Mouse (Mus musculus) neural tube, embryonic 11.5 days (tissue): Measurements from ENCODE around the gene Rapgefl1. TPM values are rescaled to one million over a fixed set of nuclear protein-coding genes. Genes with fewer than 3 reads are reported as not detected.

Source experiments
- ATAC-seq: fragments of 200-750 bp; cut with Nextera tagmentation; 2 replicates; pipeline ENCODE4 v1.8.0; 2017; ENCODE audit warnings: moderate number of reproducible peaks, mild to moderate bottlenecking, moderate TSS enrichment, moderate library complexity; ENCODE audit not compliant: insufficient read depth, low FRiP score, low TSS enrichment
- DNase-seq: peaks from one replicate; pipeline ENCODE4 v3.0.0-alpha.2; 2015; ENCODE audit warnings: low spot score
- H3K27ac ChIP-seq: fragments of 300-500 bp; sonication (generic); 2 replicates; pipeline ENCODE4 v1.5.1; 2014; ENCODE audit warnings: low read depth, mild to moderate bottlenecking, low read length
- H3K27me3 ChIP-seq: fragments of 300-500 bp; sonication (generic); 2 replicates; pipeline ENCODE4 v1.6.1; 2014; ENCODE audit warnings: mild to moderate bottlenecking, low read length, mixed read lengths; ENCODE audit not compliant: control insufficient read depth, insufficient read depth
- H3K36me3 ChIP-seq: fragments of 300-500 bp; sonication (generic); 2 replicates; pipeline ENCODE4 v1.6.1; 2014; ENCODE audit warnings: mild to moderate bottlenecking, low read length, moderate library complexity, mixed read lengths; ENCODE audit not compliant: control insufficient read depth, insufficient read depth
- H3K4me1 ChIP-seq: fragments of 300-500 bp; sonication (generic); 2 replicates; pipeline ENCODE4 v1.6.1; 2014; ENCODE audit warnings: low read length, mixed read lengths; ENCODE audit not compliant: control insufficient read depth, insufficient read depth
- H3K4me2 ChIP-seq: fragments of 300-500 bp; sonication (generic); 2 replicates; pipeline ENCODE4 v1.6.1; 2014; ENCODE audit warnings: low read depth, mild to moderate bottlenecking, moderate library complexity
- H3K4me3 ChIP-seq: fragments of 300-500 bp; sonication (generic); 2 replicates; pipeline ENCODE4 v1.5.1; 2014; ENCODE audit warnings: low read depth, low read length
- H3K9ac ChIP-seq: fragments of 300-500 bp; sonication (generic); 2 replicates; pipeline ENCODE4 v1.6.1; 2014; ENCODE audit warnings: mild to moderate bottlenecking, low read length
- H3K9me3 ChIP-seq: fragments of 300-500 bp; sonication (generic); 2 replicates; pipeline ENCODE4 v1.6.1; 2016; ENCODE audit warnings: low read length; ENCODE audit not compliant: control insufficient read depth
- WGBS: fragments of 180-500 bp; shearing (Covaris S2); extraction: QIAGEN DNeasy Blood & Tissue Kit; methylation state at CpG from one replicate; pipeline ENCODE4 v1.1.7; 2014; 5-methylcytosine and 5-hydroxymethylcytosine counted together
- polyA plus RNA-seq: library from polyadenylated mRNA; unstranded; fragments of >200 nt; fragmentation: Nextera tagmentation; extraction: Ambion mirVana; gene quantifications from 2 replicates; pipeline ENCODE4 v1.2.1, GENCODE M21; 2014

The Rapgefl1 gene
- 2.3 and 2.8 TPM in 2 replicates for polyA plus RNA-seq

- Histone ChIP-seq H3K4me2 (peak within 1 kb of the TSS; percentile 90), H3K4me3 (peak within 1 kb of the TSS; percentile 62), H3K27me3 (peaks cover 13% of the 10 kb centered on the region), H3K9me3 (no peaks in the 10 kb centered on the region), H3K27ac (no peak within 1 kb of the TSS), H3K36me3 (peaks cover 7% of the 10 kb centered on the region; the same call in 1 of the 2 replicates), H3K4me1 (peaks cover 2% of the 10 kb centered on the region; the same call in 1 of the 2 replicates), H3K9ac (peak within 1 kb of the TSS; percentile 65)
- WGBS: under 1% methylated on average over 40 of the region's 48 CpGs
- ATAC-seq (peak; percentile 84), DNase-seq (peak; percentile 88)
These were observed at the start of gene Rapgefl1 for GRCm38 (mm10) chr11:98836651-98837141. Gene Rapgefl1 (plus strand): TSS chr11:98836785.

- ATAC-seq (no peak), DNase-seq (no peak)
- no peaks in the 10 kb centered on the region for H3K36me3 ChIP-seq
- no peak overlapping the region for H3K27ac ChIP-seq
- H3K9me3 ChIP-seq: no peaks in the 10 kb centered on the region
- H3K4me1 ChIP-seq: peaks cover 21% of the 10 kb centered on the region
- 35% methylated on average over 7 of the region's 7 CpGs for WGBS
- no peaks in the 10 kb centered on the region for H3K27me3 ChIP-seq
- H3K4me3 ChIP-seq: no peak overlapping the region
- no peak overlapping the region for H3K9ac ChIP-seq
- no peak overlapping the region for H3K4me2 ChIP-seq
These were observed 49.4 kb upstream of the Rapgefl1 start for GRCm38 (mm10) chr11:98787229-98787628.

GRCm38 (mm10) chr11:98787691-98788090, 48.9 kb upstream of the Rapgefl1 start:
- H3K27me3 ChIP-seq: no peaks in the 10 kb centered on the region
- no peak overlapping the region for H3K4me3 ChIP-seq
- H3K4me2 ChIP-seq: no peak overlapping the region
- H3K27ac ChIP-seq: no peak overlapping the region
- H3K9me3 ChIP-seq: no peaks in the 10 kb centered on the region
- no peak overlapping the region for H3K9ac ChIP-seq
- ATAC-seq (no peak), DNase-seq (no peak)
- WGBS: 100% methylated on average over 1 of the region's 1 CpGs
- H3K36me3 ChIP-seq: no peaks in the 10 kb centered on the region
- peaks cover 17% of the 10 kb centered on the region for H3K4me1 ChIP-seq

- no peak overlapping the region for H3K4me3 ChIP-seq
- H3K9ac ChIP-seq: no peak overlapping the region
- 96% methylated on average over 5 of the region's 5 CpGs for WGBS
- no peaks in the 10 kb centered on the region for H3K27me3 ChIP-seq
- DNase-seq (no peak), ATAC-seq (no peak)
- H3K27ac ChIP-seq: no peak overlapping the region
- H3K36me3 ChIP-seq: no peaks in the 10 kb centered on the region
- no peaks in the 10 kb centered on the region for H3K9me3 ChIP-seq
- H3K4me1 ChIP-seq: peaks cover 13% of the 10 kb centered on the region
- no peak overlapping the region for H3K4me2 ChIP-seq
These were observed 48.4 kb upstream of the Rapgefl1 start for GRCm38 (mm10) chr11:98788139-98788538.

- H3K4me2 ChIP-seq: peak overlapping the region; percentile 78
- ATAC-seq: peak; percentile 78; the same call in 1 of the 2 replicates
- peak overlapping the region; percentile 31 for H3K4me3 ChIP-seq
- DNase-seq: peak; percentile 88
- H3K9ac ChIP-seq: peak overlapping the region; percentile 2; the same call in 1 of the 2 replicates
- peaks cover 11% of the 10 kb centered on the region for H3K4me1 ChIP-seq
- H3K36me3 ChIP-seq: no peaks in the 10 kb centered on the region
- WGBS: 17% methylated on average over 18 of the region's 18 CpGs
- H3K27me3 ChIP-seq: no peaks in the 10 kb centered on the region
- H3K9me3 ChIP-seq: no peaks in the 10 kb centered on the region
- no peak overlapping the region for H3K27ac ChIP-seq
These were observed 47.9 kb upstream of the Rapgefl1 start for GRCm38 (mm10) chr11:98788550-98789218.

- H3K4me1 ChIP-seq: peaks cover 13% of the 10 kb centered on the region
These were observed 47.3 kb upstream of the Rapgefl1 start for GRCm38 (mm10) chr11:98789219-98789807.

GRCm38 (mm10) chr11:98789824-98790223, 46.8 kb upstream of the Rapgefl1 start:
- no peaks in the 10 kb centered on the region for H3K9me3 ChIP-seq
- no peak overlapping the region for H3K9ac ChIP-seq
- no peak overlapping the region for H3K27ac ChIP-seq
- H3K4me3 ChIP-seq: peak overlapping the region; percentile 31; the same call in 1 of the 2 replicates
- H3K4me2 ChIP-seq: peak overlapping the region; percentile 78
- peaks cover 13% of the 10 kb centered on the region for H3K4me1 ChIP-seq
- 41% methylated on average over 5 of the region's 5 CpGs for WGBS
- no peak for DNase-seq
- no peaks in the 10 kb centered on the region for H3K27me3 ChIP-seq
- ATAC-seq: no peak
- H3K36me3 ChIP-seq: no peaks in the 10 kb centered on the region

More at GRCm38 (mm10) chr11:98789219-98789807, 47.3 kb upstream of the Rapgefl1 start:
- Histone ChIP-seq H3K36me3 (no peaks in the 10 kb centered on the region), H3K27me3 (no peaks in the 10 kb centered on the region), H3K4me2 (peak overlapping the region; percentile 78), H3K9ac (peak overlapping the region; percentile 30; the same call in 1 of the 2 replicates), H3K4me3 (peak overlapping the region; percentile 31), H3K9me3 (no peaks in the 10 kb centered on the region), H3K27ac (no peak overlapping the region)
- under 1% methylated on average over 25 of the region's 25 CpGs for WGBS
- ATAC-seq: no peak
- no peak for DNase-seq

- no peaks in the 10 kb centered on the region for H3K27me3 ChIP-seq
- ATAC-seq: no peak
- no peak overlapping the region for H3K9ac ChIP-seq
- H3K36me3 ChIP-seq: no peaks in the 10 kb centered on the region
- WGBS: 88% methylated on average over 5 of the region's 5 CpGs
- H3K4me2 ChIP-seq: no peak overlapping the region
- no peaks in the 10 kb centered on the region for H3K9me3 ChIP-seq
- no peak overlapping the region for H3K27ac ChIP-seq
- DNase-seq: no peak
- no peak overlapping the region for H3K4me3 ChIP-seq
- peaks cover 13% of the 10 kb centered on the region for H3K4me1 ChIP-seq
These were observed 45.9 kb upstream of the Rapgefl1 start for GRCm38 (mm10) chr11:98790631-98791205.
